Mouse (Mus musculus) testis, adult 2 months (tissue): ENCODE results near the gene Gm1123. TPM values are rescaled to one million over a fixed set of nuclear protein-coding genes. Genes with fewer than 3 reads are reported as not detected.

ENCODE experiments used
- H3K27ac ChIP-seq: fragments of 200-500 bp; 2 replicates; pipeline ENCODE4 v1.5.1; 2012; ENCODE audit warnings: low read depth, low read length; ENCODE audit not compliant: control insufficient read depth, insufficient read depth
- H3K27me3 ChIP-seq: fragments of 200-500 bp; 2 replicates; pipeline ENCODE4 v1.6.1; 2012; ENCODE audit warnings: mild to moderate bottlenecking, low read length, moderate library complexity; ENCODE audit not compliant: control insufficient read depth, insufficient read depth
- H3K36me3 ChIP-seq: fragments of 200-500 bp; 2 replicates; pipeline ENCODE4 v1.6.1; 2012; ENCODE audit warnings: mild to moderate bottlenecking, low read length; ENCODE audit not compliant: control insufficient read depth, insufficient read depth
- H3K4me1 ChIP-seq: fragments of 200-500 bp; 2 replicates; pipeline ENCODE4 v1.6.1; 2012; ENCODE audit warnings: low read length; ENCODE audit not compliant: control insufficient read depth, insufficient read depth
- H3K4me3 ChIP-seq: fragments of 200-500 bp; 2 replicates; pipeline ENCODE4 v1.5.1; 2012; ENCODE audit warnings: low read depth, mild to moderate bottlenecking, low read length, moderate library complexity, mixed read lengths; ENCODE audit not compliant: control insufficient read depth
- CTCF ChIP-seq: fragments of 200-500 bp; IDR thresholded peaks from 2 replicates; pipeline ENCODE4 v1.5.1; 2012; ENCODE audit warnings: low read depth, mild to moderate bottlenecking, inconsistent platforms, low read length, moderate library complexity; ENCODE audit not compliant: control insufficient read depth, insufficient read depth, insufficient replicate concordance
- POLR2A ChIP-seq: fragments of 200-500 bp; IDR thresholded peaks from 2 replicates; pipeline ENCODE4 v1.6.1; 2012; ENCODE audit warnings: low read depth, mild to moderate bottlenecking, inconsistent platforms, low read length, moderate library complexity; ENCODE audit not compliant: control insufficient read depth
- polyA plus RNA-seq: library from polyadenylated mRNA; depleted of rRNA; stranded (reverse); fragments of >200 nt; gene quantifications from 2 replicates; pipeline ENCODE4 v1.2.3, GENCODE M21; 2012; rRNA removed

Gene Gm1123
- polyA plus RNA-seq, 1 experiment, result not detected

GRCm38 (mm10) chr9:98961591-98962477, 73.7 kb downstream of the Gm1123 start:
- no peak overlapping the region for H3K27ac ChIP-seq
- H3K27me3 ChIP-seq, result peaks cover 5% of the 10 kb centered on the region
- H3K4me3 ChIP-seq, result no peak overlapping the region
- H3K4me1 ChIP-seq, result peaks cover 16% of the 10 kb centered on the region
- TF ChIP-seq CTCF (no peak), POLR2A (no peak)
- no peaks in the 10 kb centered on the region for H3K36me3 ChIP-seq

GRCm38 (mm10) chr9:98960348-98960747, 75.2 kb downstream of the Gm1123 start:
- H3K4me1 ChIP-seq, result peaks cover 24% of the 10 kb centered on the region
- H3K27me3 ChIP-seq, result peaks cover 5% of the 10 kb centered on the region
- TF ChIP-seq CTCF (no peak), POLR2A (no peak)

GRCm38 (mm10) chr9:98959851-98960250, 75.7 kb downstream of the Gm1123 start:
- no peaks in the 10 kb centered on the region for H3K36me3 ChIP-seq
- H3K4me3 ChIP-seq, result no peak overlapping the region
- H3K4me1 ChIP-seq, result peaks cover 24% of the 10 kb centered on the region
- TF ChIP-seq POLR2A, result no peak
- TF ChIP-seq CTCF, result no peak
- no peak overlapping the region for H3K27ac ChIP-seq
- peaks cover 5% of the 10 kb centered on the region for H3K27me3 ChIP-seq

More at GRCm38 (mm10) chr9:98960348-98960747, 75.2 kb downstream of the Gm1123 start:
- Histone ChIP-seq H3K27ac (no peak overlapping the region), H3K4me3 (no peak overlapping the region), H3K36me3 (no peaks in the 10 kb centered on the region)

- H3K4me1 ChIP-seq, result peaks cover 29% of the 10 kb centered on the region
Observed at GRCm38 (mm10) chr9:98958628-98959027, 76.9 kb downstream of the Gm1123 start.

GRCm38 (mm10) chr9:98957751-98958351, 77.7 kb downstream of the Gm1123 start:
- peaks cover 29% of the 10 kb centered on the region for H3K4me1 ChIP-seq

More at GRCm38 (mm10) chr9:98958628-98959027, 76.9 kb downstream of the Gm1123 start:
- TF ChIP-seq CTCF (no peak), POLR2A (no peak)
- Histone ChIP-seq H3K36me3 (no peaks in the 10 kb centered on the region), H3K27me3 (peaks cover 5% of the 10 kb centered on the region), H3K27ac (no peak overlapping the region), H3K4me3 (no peak overlapping the region)

More at GRCm38 (mm10) chr9:98957751-98958351, 77.7 kb downstream of the Gm1123 start:
- TF ChIP-seq POLR2A, result no peak
- no peak for TF ChIP-seq CTCF
- no peak overlapping the region for H3K4me3 ChIP-seq
- H3K36me3 ChIP-seq, result no peaks in the 10 kb centered on the region
- H3K27me3 ChIP-seq, result peaks cover 5% of the 10 kb centered on the region
- no peak overlapping the region for H3K27ac ChIP-seq

Other genes starting within 250 kb of the Gm1123 start
- gene Prr23a1, start 193.2 kb downstream of the Gm1123 start, polyA plus RNA-seq, result 0.96 and 1.5 TPM in 2 replicates
- gene Prr23a2, start 179.2 kb downstream of the Gm1123 start, polyA plus RNA-seq, result 0.17 and 0.38 TPM in 2 replicates
- gene Prr23a3, start 170.9 kb downstream of the Gm1123 start, polyA plus RNA-seq, result 0.41 and 0.51 TPM in 2 replicates
- not detected in 2 replicates for gene 7420426K07Rik, start 132.6 kb downstream of the Gm1123 start, polyA plus RNA-seq
- not detected in 2 replicates for gene Foxl2, start 80.4 kb downstream of the Gm1123 start, polyA plus RNA-seq
- gene Faim, start 49.3 kb downstream of the Gm1123 start, polyA plus RNA-seq, result 5.0 and 5.6 TPM in 2 replicates
- 2.7 and 3.0 TPM in 2 replicates for gene Pik3cb, start 104.9 kb upstream of the Gm1123 start, polyA plus RNA-seq
- 10.2 and 15.7 TPM in 2 replicates for gene Faiml, start 201.5 kb upstream of the Gm1123 start, polyA plus RNA-seq
- gene Cep70, start 207.7 kb upstream of the Gm1123 start, polyA plus RNA-seq, result 11.5 and 14.9 TPM in 2 replicates